Mouse (Mus musculus) lung, postnatal 0 days (tissue): ENCODE measurements around the gene Akap3. TPM values are rescaled to one million over a fixed set of nuclear protein-coding genes. Genes with fewer than 3 reads are reported as not detected.

Experiments used
- ATAC-seq: fragments of 200-750 bp; cut with Nextera tagmentation; 2 replicates; pipeline ENCODE4 v1.8.0; 2017; ENCODE audit warnings: moderate library complexity
- DNase-seq: peaks from one replicate; pipeline ENCODE4 v3.0.0-alpha.2; 2016; ENCODE audit warnings: low spot score
- H3K27ac ChIP-seq: fragments of 300-500 bp; sonication (generic); 2 replicates; pipeline ENCODE4 v1.5.1; 2014; ENCODE audit warnings: antibody characterized with exemption, mild to moderate bottlenecking, low read length, mixed read lengths
- H3K27me3 ChIP-seq: fragments of 300-500 bp; sonication (generic); replicated peaks from 2 replicates; pipeline ENCODE4 v1.6.1; 2014; ENCODE audit warnings: low read length, mixed read lengths; ENCODE audit not compliant: insufficient read depth
- H3K36me3 ChIP-seq: fragments of 300-500 bp; sonication (generic); 2 replicates; pipeline ENCODE4 v1.6.1; 2014; ENCODE audit warnings: low read length, mixed read lengths; ENCODE audit not compliant: insufficient read depth
- H3K4me1 ChIP-seq: fragments of 300-500 bp; sonication (generic); 2 replicates; pipeline ENCODE4 v1.6.1; 2014; ENCODE audit warnings: antibody characterized with exemption, low read depth, low read length, mixed read lengths; ENCODE audit not compliant: insufficient read depth
- H3K4me2 ChIP-seq: fragments of 300-500 bp; sonication (generic); replicated peaks from 2 replicates; pipeline ENCODE4 v1.6.1; 2014; ENCODE audit warnings: low read depth, mild to moderate bottlenecking, low read length, moderate library complexity, mixed read lengths
- H3K4me3 ChIP-seq: fragments of 300-500 bp; sonication (generic); 2 replicates; pipeline ENCODE4 v1.5.1; 2014; ENCODE audit warnings: low read depth, low read length
- H3K9ac ChIP-seq: fragments of 300-500 bp; sonication (generic); replicated peaks from 2 replicates; pipeline ENCODE4 v1.6.1; 2014; ENCODE audit warnings: low read depth, mild to moderate bottlenecking
- H3K9me3 ChIP-seq: fragments of 300-500 bp; sonication (generic); 2 replicates; pipeline ENCODE4 v1.6.1; 2016; ENCODE audit warnings: low read length, mixed read lengths
- CTCF ChIP-seq: IDR thresholded peaks from 2 replicates; pipeline ENCODE4 v1.5.1; 2016; ENCODE audit warnings: antibody characterized with exemption, mild to moderate bottlenecking
- EP300 ChIP-seq: IDR thresholded peaks from 2 replicates; pipeline ENCODE4 v1.6.1; 2016; ENCODE audit warnings: antibody characterized with exemption, mild to moderate bottlenecking, control low read depth
- WGBS: fragments of 180-500 bp; shearing (Covaris S2); extraction: QIAGEN DNeasy Blood & Tissue Kit; methylation state at CpG from one replicate; pipeline ENCODE4 v1.1.7; 2014; 5-methylcytosine and 5-hydroxymethylcytosine counted together
- polyA plus RNA-seq: library from polyadenylated mRNA; unstranded; fragments of >200 nt; fragmentation: Nextera tagmentation; extraction: Ambion mirVana; gene quantifications from 2 replicates; pipeline ENCODE4 v1.2.1, GENCODE M21; 2015

Gene Akap3
- polyA plus RNA-seq, 1 experiment from 2014 or later: not detected

DNA sequence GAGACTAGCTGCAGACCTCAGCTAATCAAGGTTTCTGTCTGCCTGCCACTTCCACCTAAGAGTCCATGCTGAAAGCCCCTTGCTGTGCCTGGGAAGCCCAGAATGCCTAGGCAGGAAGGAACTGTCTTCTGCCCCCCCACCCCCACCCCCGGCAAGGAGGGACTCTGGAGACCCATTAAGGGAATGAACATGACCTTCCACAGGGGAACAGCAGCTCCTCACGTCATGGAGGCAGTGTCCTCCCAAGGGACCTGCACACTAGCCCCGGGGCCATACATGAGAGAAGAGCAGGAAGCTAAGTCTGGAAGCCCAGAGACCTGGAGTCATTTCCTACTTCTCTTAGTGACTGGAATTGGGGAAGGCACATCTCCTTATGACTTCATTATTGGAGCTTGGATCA, 55.0 kb downstream of the Akap3 start:
- no peaks in the 10 kb centered on the region for H3K4me1 ChIP-seq
- H3K27me3 ChIP-seq: no peaks in the 10 kb centered on the region
- no peaks in the 10 kb centered on the region for H3K36me3 ChIP-seq
- H3K9ac ChIP-seq: no peak overlapping the region
- no peak for DNase-seq
- no peak overlapping the region for H3K27ac ChIP-seq
- ATAC-seq: no peak
- no peaks in the 10 kb centered on the region for H3K9me3 ChIP-seq
- no peak overlapping the region for H3K4me2 ChIP-seq
- H3K4me3 ChIP-seq: no peak overlapping the region
- WGBS: 56% methylated on average over 3 of the region's 3 CpGs
- TF ChIP-seq CTCF (no peak), EP300 (no peak)

DNA sequence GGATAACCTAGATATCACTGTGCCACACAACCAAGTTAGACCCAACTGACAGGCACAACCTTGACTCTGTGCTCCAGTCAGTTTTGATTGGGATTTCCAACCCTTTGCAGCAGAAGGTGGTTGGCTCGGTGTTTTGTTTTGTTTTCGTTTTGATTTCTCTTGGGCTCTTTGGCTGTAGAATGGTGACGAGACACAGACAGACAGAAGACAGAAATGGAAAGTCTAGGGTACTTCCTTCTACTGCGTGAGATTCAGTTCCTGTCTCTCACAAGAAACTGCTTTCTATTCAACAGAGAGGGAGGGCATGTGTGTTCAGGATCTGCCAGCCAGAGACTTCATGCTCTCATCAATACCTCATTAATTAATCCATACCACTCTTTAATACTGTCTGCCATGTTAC, 57.8 kb downstream of the Akap3 start:
- no peak overlapping the region for H3K4me3 ChIP-seq
- no peaks in the 10 kb centered on the region for H3K9me3 ChIP-seq
- H3K27ac ChIP-seq: no peak overlapping the region
- H3K27me3 ChIP-seq: no peaks in the 10 kb centered on the region
- DNase-seq: no peak
- no peak for ATAC-seq
- no peak overlapping the region for H3K9ac ChIP-seq
- TF ChIP-seq CTCF (no peak), EP300 (no peak)
- H3K36me3 ChIP-seq: no peaks in the 10 kb centered on the region
- no peak overlapping the region for H3K4me2 ChIP-seq
- 64% methylated on average over 4 of the region's 4 CpGs for WGBS
- no peaks in the 10 kb centered on the region for H3K4me1 ChIP-seq

GRCm38 (mm10) chr6:126914928-126915327, 62.0 kb downstream of the Akap3 start:
- Histone ChIP-seq H3K9ac (no peak overlapping the region), H3K4me3 (no peak overlapping the region), H3K27me3 (no peaks in the 10 kb centered on the region), H3K4me1 (no peaks in the 10 kb centered on the region), H3K36me3 (no peaks in the 10 kb centered on the region), H3K27ac (no peak overlapping the region), H3K4me2 (no peak overlapping the region), H3K9me3 (no peaks in the 10 kb centered on the region)
- 82% methylated on average over 5 of the region's 5 CpGs for WGBS
- TF ChIP-seq CTCF: no peak
- no peak for ATAC-seq
- no peak for DNase-seq

DNA sequence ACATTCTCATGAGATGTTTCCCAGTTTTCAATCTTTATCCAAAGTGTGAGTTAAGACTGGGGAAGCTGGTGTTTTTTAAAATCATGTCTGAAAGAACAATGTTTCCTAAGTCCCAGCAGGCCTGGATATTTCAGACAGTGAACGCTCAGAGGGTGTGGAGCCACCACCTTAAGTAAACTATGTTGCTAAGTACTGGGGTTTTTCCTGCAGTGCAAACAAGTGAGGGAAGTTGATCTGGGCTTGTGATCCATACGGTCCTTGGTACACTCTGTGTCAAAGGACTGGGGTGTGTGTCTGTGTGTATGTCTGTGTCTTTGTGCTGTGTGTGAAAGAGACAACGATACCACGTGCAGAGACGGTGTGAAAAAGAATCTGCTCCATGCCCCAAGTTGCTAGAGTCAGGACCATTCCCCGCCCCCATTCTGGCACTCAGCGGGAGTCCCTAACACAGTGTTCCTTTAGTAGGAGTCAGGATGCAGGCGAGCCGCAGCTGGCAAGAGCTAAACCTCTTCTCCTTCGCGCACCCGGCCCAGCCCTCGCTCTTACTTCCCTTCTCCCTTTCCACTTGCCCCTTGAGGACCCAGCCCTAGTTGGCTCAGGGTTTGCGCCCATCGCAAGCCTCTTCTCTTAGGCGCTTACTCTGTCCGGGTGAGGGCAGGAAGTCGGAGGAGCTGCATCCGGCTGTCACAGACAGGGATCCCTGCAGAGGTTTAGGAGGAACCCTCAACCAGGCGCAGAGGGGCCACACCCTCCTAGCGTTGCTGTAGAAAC, 68.4 kb downstream of the Akap3 start, which contains the start of gene Dyrk4:
Gene Dyrk4, minus strand, starts transcription at position 729 of the 771 bp plus-strand sequence.
- 10% methylated on average over 21 of the region's 21 CpGs for WGBS
- Histone ChIP-seq H3K9me3 (no peaks in the 10 kb centered on the region), H3K4me3 (peak within 1 kb of the TSS; percentile 20; the same call in 1 of the 2 replicates), H3K4me1 (no peaks in the 10 kb centered on the region), H3K9ac (no peak within 1 kb of the TSS), H3K27ac (peak within 1 kb of the TSS; percentile 2), H3K36me3 (no peaks in the 10 kb centered on the region), H3K27me3 (no peaks in the 10 kb centered on the region), H3K4me2 (peak within 1 kb of the TSS; percentile 50)
- TF ChIP-seq EP300 (no peak), CTCF (no peak)
- ATAC-seq (peak; percentile 86), DNase-seq (peak; percentile 71)

Other genes with a start within 250 kb of the Akap3 start
- gene Kcna1, start 206.7 kb upstream of the Akap3 start, polyA plus RNA-seq: 0.08 and 0.12 TPM in 2 replicates
- gene Kcna6, start 112.4 kb upstream of the Akap3 start, polyA plus RNA-seq: 0.20 and 0.21 TPM in 2 replicates
- 136 and 141 TPM in 2 replicates for gene Ndufa9, start 4.0 kb upstream of the Akap3 start, polyA plus RNA-seq
- 0.23 and 0.37 TPM in 2 replicates for gene Dyrk4, start 68.7 kb downstream of the Akap3 start, polyA plus RNA-seq
- 5.3 and 7.5 TPM in 2 replicates for gene Rad51ap1, start 86.5 kb downstream of the Akap3 start, polyA plus RNA-seq
- 12.3 and 13.7 TPM in 2 replicates for gene D6Wsu163e, start 86.9 kb downstream of the Akap3 start, polyA plus RNA-seq
- not detected in 2 replicates for gene Fgf6, start 162.5 kb downstream of the Akap3 start, polyA plus RNA-seq
- not detected in 2 replicates for gene Fgf23, start 219.8 kb downstream of the Akap3 start, polyA plus RNA-seq